Mouse (Mus musculus) lung, postnatal 14 days (tissue): Measurements from ENCODE around the gene Atxn7l1.

Source experiments
- DNase-seq: peaks from one replicate; pipeline ENCODE4 v3.0.0; 2021

Gene Atxn7l1

GRCm38 (mm10) chr12:33280805-33281204 is 133.3 kb downstream of the Atxn7l1 start:
- peak; percentile 85 for DNase-seq

- no peak for DNase-seq
Measured at GRCm38 (mm10) chr12:33284344-33284936, 136.9 kb downstream of the Atxn7l1 start.

DNA sequence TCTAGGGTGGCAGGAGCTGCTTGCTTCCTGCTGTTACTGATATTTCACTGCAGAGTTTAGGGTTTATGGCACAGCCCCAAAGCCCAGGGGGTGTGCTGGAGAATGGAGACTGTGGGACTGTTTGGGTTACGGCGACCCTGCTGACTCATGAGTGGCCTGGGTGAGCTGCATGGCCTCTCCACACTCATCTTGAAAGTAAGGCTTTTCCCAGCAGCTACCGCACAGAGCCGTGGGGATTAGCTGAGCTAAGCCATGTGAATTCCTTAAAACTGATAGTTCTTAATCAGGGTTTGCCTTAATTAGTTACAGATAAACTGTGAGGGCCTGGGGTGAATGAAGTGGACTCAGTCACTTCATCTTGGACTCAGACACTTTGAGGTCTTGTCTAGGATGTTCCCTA is 137.9 kb downstream of the Atxn7l1 start:
- DNase-seq = no peak

DNA sequence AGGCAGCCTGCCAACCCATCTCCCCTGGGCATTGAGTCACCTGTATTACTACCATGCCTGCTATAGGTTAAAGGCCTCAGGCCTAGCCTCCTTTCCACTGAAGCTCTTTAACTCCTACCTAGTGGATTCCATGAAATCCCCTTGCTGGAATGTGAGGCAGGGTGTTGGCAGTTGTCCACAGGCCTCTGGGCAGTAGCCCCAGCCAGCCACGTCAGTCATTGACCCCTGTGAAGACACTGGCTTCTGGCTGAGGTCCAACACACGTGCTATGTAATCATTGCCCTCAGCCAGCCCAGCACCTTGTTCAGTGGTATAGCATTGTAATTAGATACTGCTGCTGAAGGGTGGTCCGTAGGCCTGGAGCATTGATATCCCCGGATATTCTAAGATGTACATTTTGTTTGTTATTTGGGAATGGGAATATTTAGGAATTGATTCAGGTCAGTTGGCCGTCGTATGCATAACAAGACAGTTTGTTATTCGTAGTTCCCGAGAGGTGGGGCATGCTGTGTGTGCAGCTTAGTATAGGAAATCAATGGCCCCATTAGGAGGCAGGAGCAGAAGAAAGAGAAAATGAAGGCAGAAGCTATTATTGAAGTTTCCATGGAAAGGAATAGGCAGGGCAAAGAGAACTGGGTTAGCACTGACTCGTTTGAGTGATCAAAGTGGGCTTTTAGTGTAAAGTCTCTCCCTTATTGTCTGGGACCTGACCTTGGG is 138.6 kb downstream of the Atxn7l1 start:
- DNase-seq = peak; percentile 39

DNA sequence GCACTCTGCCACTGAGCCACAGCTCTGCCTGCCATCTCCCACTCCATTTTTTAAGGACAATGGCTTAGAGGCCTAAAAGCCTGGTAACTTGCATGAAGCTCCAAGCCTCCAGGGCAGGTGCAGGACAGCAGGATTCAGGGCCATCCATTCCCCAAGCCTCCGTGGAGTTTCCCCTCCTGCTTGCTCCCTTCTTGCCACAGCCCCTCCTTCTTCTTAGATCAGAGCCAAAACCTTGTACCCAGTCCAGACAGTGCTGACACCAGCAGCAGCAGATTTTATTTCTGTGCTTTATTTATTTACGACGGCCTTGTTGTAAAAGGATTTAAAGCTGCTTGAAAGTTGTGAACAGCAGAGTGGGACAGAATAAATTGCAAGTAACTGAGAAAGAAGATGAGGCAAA is 140.2 kb downstream of the Atxn7l1 start:
- peak; percentile 20 for DNase-seq

DNA sequence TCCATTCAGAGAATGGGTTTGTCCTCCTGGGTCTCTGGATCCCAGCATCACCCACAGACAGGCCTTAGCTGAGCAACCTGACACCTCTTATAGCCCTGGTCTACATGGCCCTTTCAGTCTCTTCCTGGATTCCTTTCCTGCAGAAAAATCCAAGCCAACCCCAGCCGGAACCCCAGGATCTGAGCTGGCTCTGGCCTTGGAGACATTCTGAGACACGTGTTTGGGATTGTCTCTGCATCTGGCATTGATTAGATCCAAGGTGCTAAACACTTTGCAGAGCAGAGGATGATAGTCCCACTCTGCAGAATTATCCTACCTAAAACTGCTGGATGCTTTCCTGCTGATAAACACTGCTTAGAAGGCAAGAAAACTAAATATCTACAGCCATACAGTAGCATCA is 141.3 kb downstream of the Atxn7l1 start:
- DNase-seq = no peak

- peak; percentile 72 for DNase-seq
Measured at GRCm38 (mm10) chr12:33302070-33302469, 154.6 kb downstream of the Atxn7l1 start.

- DNase-seq = peak; percentile 67
Measured at GRCm38 (mm10) chr12:33302523-33303383, 155.3 kb downstream of the Atxn7l1 start.

DNA sequence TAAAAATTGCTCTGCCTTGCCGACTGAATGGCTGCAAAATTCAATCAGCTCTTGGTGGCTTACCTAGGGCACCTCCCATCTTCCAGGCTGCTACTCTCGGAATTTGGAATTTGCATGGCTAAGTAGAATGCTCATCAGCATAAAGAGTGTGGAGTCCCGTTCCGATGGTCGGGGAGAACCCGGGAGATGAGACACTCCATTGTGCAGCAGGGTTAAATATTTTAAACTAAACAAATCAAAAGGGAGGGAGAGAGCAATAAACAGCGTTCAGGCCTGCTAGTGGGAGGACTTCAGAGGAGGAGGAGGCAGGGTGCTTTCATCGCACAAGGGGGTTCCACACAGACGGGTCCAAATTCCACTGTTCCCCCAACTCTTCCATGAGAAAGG is 155.9 kb downstream of the Atxn7l1 start:
- no peak for DNase-seq

DNA sequence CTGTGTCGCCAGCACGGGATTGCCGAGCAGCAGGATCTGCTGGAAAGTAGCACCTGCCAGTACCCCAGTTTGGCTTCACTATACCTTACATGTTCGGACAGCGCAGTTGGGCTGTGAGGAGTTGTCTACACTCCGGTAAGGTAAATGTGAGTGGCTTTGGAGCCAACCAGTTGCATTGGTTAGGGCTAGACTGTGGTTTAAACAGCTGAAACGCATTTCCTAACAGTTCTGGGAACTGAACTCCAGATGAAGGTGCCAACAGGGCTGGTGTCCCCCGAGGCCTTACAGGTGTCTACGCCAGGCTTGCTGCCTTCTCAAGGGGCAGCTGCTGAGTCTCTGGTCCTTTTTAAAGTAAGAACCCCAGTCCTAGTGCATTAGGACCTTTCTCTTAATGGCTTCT is 157.6 kb downstream of the Atxn7l1 start:
- DNase-seq = no peak

DNA sequence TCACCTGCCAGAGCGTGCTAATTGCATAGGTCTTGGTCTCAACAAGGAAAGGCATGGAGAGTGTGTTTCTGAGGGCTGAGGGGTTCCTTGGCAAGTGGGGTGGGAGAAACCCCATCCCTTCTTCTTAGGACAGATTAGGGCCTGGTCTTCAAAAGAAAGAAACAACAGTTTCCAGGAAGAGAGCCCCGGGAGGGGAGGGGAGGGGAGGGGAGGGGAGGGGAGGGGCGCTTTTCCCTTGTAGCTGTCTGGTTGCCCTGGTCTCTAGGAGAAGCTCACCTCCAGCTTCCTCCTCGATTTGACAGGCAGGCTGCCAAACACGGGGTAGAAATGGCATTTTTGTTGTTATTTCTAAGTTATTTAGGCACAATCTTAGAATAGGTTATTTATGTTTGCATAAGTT is 159.0 kb downstream of the Atxn7l1 start:
- no peak for DNase-seq

DNA sequence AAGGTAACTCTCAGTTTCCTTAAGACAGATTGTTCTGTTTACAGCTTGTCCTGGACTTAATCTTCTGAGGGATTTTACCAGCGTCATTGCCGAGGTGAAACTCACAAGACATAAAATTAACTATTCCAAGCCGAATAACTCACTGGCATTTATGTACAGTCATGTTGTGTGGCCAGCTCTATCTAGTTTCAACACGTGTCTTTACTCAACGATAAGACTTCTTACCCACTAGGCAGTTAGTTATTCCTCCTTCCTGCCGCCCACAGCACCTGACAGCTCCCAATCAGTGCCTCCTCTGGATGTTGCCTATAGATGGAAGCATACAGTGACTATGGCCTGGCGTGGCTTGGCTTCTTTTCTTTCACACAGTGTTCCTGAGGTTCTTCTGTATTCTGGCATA is 161.2 kb downstream of the Atxn7l1 start:
- no peak for DNase-seq

DNA sequence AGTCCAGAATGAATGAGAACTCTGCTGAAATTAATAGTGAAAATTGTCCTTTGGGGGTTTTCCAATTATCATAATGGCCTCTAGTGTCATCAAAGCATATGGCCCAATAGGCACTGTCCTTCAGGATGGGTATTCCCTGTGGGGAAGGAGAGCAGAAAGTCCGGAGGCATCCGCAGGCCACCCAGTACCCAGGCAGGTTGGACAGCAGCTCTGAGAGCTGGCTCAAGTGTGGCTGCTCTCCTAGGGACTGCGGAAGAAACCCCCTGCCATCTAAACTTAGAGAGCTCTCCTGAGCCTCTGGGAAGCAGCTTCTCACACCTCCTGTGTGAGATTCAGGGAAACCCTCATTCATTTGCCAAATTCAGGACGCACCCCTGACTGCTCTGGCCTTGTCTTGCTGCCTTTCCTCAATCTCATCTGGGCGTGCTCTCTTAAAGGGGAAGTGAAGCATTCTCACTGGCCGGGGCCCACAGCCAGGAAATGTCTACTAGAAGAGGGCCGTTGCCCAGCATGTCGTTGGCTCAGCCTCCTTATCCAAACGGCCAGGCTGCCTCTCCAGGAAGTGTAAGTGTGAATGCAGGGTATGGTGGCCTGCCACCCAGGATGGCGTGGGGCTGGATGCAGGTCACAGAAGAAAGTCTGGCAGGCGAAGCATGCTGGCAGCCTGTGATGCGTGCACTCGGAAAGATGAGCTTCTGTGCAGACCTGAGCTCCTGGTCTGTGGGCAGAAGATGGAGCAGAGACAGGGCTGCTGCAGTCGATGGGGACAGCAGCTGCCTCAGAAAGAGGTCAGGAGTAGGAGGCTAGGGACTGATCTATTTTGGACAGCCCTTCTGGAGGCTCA is 166.6 kb downstream of the Atxn7l1 start:
- peak; percentile 72 for DNase-seq

DNA sequence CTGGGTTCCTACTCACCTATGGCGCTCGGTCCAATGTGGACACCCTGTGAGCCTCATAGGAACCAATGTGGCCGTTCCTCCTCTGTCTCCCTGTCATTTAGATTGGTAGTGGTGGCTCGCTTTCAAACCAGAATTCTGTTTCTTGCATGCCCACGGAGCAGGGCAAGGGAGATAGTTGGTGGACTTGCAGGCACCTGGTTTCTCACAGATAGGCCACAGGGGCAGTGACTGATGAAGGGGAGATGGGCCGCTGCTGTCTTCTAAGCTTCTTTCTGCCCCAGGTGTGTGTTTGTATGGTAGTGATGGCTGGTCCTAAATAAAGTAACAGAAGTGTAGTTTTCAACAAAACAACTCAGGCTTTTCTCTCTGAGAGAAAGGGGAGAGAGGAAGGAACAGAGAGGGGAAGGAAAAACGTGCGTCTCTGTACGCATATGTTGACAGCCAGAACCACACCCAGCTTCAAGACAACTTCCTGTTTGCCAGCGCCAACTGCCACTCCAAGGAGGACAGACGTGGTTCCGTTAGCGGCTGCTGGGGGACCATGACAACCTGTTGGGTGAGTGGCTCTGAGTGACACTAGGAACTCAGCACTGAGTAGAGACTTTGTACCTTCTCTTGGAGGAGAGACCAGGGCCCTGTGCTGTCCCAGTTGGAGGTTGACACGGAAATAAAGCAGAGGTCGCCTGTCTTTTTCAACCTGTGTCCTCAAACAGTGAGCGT is 167.6 kb downstream of the Atxn7l1 start:
- DNase-seq = peak; percentile 51

- DNase-seq = no peak
Measured at GRCm38 (mm10) chr12:33315804-33316203, 168.3 kb downstream of the Atxn7l1 start.

DNA sequence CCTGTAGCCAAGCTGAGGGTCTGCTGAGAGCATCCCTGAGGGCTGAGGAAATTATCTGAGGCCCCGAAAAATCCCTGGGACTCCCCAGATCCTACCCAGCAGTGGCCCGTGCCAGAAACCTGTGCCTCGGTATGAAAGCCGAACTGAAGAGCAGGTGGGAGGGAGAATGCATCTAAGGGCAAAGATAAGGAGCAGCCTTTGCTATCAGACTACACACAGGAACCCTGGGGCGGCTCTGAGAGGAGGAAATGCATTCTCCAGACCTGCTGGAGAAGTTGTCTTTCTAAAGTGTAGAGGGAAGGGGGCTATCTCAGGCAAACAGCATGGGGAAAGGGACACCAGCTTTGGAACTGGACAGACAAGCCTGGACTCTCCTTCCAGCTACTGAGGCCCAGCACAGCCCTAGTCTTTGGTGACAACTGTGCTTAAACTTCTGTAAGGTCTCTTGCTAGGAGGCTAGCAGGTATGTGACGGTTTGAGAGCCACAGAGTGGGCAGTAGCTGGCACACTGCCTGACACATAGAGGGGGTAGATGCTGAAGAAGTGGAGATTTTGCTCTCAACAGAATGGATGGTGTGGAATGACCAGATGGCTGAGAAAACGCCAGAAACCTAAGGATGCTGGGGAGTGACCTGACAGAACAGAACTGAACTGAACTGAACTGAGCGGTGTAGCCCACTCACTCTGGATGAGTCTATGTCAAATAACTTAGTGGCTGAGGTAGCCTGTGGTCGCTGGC is 170.5 kb downstream of the Atxn7l1 start:
- DNase-seq = no peak

- DNase-seq = no peak
Measured at GRCm38 (mm10) chr12:33322547-33322946, 175.1 kb downstream of the Atxn7l1 start.

- no peak for DNase-seq
Measured at GRCm38 (mm10) chr12:33323821-33324220, 176.3 kb downstream of the Atxn7l1 start.

DNA sequence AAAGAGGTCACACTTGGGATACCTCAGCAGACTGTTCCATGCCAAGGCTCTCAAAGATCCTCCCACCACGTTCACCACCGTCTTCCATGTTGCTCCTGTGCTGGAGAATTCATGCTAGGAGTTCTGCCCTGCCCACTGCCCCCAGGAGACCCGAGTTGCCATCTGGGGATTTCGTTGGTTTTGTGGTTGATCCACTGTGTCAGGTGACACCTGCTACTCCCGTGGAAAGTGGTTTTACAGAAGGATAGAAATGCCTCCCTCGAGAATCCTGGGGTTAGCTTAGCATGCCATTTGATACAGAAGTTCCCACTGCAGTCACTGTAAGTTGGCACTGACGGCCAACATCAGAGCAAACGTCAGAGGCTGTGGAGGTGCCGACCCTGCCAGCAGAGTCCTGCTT is 177.9 kb downstream of the Atxn7l1 start:
- DNase-seq = no peak

- no peak for DNase-seq
Measured at GRCm38 (mm10) chr12:33332046-33332445, 184.6 kb downstream of the Atxn7l1 start.

DNA sequence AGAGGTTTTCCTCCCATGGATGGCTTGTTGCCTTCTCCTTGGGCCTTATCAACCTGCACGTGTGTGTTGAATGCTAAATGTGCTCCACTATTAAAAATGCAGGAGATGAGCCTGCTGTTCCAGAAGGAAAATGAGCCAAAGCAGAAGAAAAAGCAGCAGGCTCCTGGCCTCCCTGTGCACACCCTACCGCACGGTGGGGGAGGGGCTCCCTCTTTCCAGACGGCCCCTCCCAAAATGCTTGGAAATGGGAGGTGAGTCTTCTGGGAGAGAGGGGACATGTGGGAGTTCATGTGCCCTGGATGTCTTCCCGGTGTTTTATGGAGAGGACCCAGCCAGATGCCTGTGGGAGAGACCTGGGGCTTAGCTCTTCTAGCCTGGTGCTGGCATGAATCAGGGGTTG is 185.3 kb downstream of the Atxn7l1 start:
- DNase-seq = no peak

- peak; percentile 91 for DNase-seq
Measured at GRCm38 (mm10) chr12:33333914-33334313, 186.4 kb downstream of the Atxn7l1 start.
